Mouse (Mus musculus) spleen, postnatal 4 days (tissue): ENCODE results near the gene Tpk1.
A peak's percentile ranks its signal among the peaks of the same experiment; 100 is the strongest.

ENCODE experiments used
- DNase-seq, 2 experiments: peaks; one replicate each; pipeline ENCODE4 v3.0.0; 2022; ENCODE audit warnings: low spot score in 2 of 2

Gene Tpk1

DNA sequence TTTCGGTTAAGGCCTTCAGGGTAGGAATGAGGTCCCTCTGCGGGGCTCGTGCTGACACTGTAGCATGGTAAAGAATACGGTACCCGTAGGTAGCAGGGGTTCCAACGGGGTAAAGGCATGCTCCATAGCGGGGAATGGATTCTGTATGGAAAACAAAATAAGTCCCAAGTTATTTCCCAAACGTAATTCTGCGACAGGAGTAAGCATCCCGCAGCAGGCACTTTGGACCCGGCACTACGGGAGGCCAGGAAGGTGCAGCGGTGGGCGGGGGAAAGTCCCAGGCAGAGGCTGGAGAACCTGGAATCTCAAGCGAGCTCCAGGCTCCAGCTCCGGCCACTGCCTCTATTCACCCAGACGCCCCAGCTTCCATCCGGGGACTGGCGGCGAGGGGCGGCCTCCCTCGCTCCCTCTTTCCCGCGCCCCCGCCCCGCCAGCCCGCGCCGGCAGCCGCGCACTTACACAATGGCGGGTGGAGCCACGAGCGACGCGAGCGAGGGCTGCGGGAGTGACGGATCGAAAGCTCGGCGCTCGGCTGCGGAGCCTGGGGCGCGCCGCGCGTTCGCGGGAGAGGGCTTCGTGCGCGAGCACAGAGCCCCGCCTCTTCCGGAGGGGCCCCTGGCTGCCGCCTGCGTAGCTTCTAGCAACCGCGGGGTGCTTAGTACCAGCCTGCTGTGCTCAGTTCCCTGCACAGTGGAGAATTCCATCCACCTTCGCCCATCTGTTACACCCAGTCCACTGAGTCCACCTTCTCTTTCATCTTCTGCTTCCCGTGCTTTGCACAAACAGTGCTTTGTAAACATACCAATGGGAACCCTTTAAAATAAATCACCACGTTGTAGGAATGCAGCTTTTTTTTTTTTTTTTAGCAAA, at the start of gene Tpk1:
Gene Tpk1, minus strand, starts transcription at position 602 of the 870 bp plus-strand sequence.
- DNase-seq = peak; percentile 89 to 95

DNA sequence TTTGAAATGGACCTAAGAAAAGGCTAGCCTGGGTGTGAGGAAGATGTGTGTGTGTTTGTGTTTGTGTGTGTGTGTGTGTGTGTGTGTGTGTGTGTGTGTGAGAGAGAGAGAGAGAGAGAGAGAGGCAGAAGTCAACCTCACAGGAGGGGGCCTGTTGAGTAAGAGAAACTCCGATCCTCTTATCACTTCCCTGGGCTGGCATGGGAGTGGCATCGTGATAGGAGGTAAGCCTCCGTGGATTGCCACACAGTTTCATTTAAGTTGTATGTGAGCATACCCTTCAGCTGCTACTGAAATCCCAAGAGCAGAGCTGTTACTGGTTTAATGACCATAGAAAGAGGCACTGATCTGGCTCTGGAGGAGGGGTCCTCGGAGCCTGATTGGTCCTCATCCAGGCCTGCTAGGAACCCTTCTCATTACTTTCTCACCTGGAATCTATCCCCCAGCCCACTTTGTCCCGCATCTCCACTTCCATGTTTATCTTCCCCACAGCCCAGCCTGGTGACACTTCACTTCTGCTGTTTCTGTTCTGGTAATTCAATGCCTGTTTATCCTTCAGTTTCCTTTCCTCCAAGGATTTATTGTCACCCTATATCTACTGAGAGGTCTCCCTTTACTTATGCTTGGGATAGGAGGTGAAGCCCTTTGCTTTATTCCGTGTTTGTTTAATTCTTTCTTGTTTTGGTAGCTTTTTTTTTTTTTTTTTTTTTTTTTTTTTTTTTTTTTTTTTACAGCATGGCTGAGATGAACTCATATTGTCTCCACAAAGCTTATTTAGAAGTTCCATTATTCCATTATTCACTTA, 36.9 kb upstream of the Tpk1 start:
- no peak for DNase-seq

DNA sequence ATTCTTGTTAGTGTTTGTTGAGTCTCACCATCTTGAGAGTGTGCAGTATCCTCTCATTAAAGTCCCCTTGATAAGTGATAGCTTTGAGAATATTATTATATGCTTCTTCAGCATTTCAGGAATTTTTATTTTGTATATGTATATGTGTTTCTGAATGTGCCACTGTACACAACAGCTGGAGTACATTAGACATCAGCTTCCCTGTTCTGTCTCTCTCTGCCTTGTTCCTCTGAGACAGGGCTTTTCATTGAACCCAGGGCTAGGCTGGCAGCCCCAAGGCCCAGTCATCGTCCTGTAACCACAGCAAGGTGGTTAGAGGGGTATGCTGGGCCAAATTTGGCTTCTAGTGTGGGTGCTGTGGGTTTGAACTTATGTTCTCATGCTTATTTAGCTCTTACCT, 25.8 kb upstream of the Tpk1 start:
- DNase-seq = no peak

DNA sequence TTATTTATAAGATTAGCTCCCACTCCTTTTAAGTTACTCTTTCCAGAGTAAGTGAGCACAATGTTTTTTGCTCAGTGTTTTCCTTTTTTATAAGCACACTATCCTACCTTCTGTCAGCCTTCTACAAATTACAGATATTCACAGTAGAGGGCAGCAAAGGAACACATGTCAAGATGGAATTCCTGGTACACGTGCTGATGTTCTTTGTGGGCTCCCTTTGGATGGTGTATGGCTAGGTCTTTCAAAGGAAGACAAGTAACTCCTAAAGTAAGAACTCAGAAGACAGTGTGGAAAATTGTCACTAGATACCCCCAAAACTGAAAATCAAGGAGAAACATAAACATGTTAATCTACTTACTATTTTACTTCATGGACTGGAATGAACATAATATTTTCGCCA, 19.9 kb upstream of the Tpk1 start:
- no peak for DNase-seq

DNA sequence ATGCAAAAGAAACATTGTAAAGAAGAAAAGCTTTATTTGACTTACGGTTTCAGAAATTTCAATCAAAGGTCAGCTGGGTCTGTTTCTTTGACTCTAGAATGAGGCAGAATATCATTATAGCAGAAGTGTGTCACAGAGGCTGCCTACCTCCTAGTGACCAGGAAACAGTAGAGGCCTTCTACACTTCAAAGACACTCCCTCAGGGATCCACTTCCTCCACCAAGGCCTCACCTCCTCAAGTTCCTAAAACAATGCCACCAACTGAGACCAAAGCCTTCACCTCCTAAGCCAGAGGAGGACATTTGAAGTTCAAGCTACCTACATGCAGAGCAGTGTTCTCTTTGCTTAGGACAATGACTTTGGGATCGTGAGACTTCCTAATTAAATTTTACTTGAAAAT, 16.5 kb upstream of the Tpk1 start:
- DNase-seq = no peak

DNA sequence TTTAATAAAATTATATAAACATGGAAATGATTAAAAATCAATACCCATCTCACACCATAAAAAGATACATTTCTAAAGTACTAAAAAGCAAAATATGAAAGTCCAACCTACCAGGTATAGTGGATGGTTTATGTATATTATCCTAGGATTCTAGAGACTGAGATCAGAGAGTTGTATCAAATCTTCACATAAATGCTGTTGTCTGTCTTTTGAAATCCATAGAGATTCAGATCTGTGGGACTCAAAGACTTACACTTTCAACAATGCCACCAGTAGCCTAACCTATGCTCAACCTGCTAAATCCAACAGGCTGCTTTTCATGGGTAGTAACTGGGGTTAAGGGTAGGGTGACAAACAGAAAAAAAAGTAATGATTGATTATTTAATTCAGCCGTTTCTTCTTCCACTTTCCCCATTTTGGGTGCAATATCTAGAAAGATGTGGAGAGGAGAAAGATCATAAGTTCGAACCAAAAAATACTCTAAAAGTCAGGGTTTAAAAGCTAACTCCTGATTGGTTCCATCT, 12.7 kb upstream of the Tpk1 start:
- DNase-seq = no peak

DNA sequence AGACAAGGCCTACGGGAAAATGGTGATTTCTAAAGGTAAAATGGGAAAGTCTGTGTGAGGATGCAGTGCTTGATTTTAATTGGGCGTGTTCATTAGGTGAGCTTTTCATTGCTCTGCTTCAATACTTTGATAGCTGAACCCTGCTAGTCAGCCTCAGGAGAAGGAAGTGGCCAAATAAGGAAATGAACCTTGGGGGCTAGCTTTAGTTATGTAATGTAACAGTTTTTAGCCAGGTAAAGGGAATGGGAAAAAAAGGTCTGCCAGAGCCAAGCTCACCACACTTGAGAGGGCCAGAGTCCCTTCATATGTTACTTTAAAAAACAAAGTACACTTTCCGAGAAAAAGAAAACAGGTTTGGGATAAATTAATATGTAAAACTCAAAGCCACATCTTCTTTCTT, 11.5 kb upstream of the Tpk1 start:
- no peak for DNase-seq

DNA sequence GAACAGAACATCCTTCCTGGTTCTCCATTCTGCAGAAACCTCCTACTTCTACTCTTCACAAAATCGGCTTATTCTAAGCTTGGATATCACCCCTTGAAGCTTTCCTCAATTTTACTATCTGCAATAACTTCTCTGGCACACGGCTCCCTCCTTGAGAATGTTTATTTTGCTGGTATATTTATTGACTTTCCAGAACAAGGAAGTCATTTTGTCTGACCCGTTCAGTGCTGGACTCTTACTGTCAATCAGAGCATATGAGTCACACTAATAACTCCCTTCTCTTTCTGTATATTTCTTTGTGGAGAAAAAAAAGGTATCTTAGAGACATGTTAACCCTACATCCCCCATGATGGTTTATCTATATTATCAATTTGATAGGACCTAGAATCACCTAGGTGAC, 10.1 kb upstream of the Tpk1 start:
- DNase-seq = no peak

DNA sequence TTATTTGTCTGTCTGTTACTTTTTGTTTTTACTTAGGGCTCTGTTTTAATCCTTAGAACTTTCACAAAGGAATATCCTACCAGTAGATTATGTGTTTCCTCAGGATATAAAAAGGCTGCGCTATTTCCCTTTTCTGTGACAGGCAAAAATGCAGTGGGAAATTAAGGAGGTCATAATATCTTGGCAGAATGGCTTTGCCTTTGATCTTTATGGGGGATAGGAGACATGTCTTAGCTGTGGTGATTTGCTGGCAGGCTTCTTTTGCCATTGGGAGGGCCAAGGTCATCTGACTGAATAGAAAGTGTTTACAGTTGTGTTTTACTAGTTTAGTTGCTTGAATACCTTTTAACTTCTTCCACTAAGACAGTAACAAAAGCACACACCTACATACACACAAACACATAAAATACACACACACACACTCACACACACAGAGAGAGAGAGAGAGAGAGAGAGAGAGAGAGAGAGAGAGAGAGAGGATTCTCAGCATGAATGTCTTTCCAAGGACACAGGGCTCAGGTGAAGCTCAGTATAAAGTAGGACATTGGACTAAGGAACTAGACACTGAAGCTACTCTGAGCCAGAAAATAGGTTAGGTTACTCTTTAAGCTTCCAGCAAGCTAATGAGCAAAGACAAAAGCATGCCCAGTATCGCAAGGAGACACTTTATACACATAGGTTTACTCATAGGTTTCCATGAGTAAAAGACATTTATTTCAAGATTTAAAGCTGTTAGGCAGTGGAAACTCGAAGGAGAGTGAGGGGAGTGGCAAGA, 9.1 kb upstream of the Tpk1 start:
- no peak for DNase-seq

DNA sequence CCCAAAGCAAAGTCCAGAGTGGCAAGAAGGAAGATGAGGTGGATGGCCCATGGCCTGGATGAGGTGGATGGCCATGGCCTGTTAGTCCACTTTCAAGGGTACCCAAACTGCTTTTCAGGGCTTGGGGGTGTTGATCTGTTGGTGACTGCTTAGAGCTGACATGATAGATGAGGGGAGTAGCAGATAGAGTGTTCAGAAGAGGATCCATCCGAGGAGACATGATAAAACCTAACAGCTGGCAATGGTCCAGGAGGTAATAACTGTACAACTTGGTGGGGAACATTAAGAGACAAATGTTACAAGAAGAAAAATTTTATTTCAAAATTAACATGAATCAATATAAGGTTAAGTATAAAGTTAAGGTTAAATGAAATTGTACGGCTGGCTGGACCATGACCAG, 4.9 kb upstream of the Tpk1 start:
- DNase-seq = no peak

DNA sequence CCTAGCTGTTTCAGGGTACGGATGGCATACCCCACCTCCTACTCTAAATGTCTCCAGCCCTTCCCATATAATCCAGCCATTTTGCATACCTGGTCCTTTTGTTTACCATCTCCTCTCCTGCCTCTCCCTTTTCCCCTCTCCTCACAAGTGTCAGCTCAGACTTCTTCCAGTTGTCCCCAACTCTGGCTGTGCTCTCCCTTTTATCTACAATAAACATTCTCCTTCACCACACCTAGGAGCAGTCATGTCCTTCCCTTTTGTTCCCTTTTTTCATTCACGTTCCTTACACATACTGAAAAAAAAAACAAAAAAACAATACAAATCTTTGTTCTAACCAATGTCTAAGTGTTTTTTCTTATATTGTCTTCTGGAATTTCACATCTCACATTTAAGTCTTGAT, 1.6 kb upstream of the Tpk1 start:
- DNase-seq = no peak

DNA sequence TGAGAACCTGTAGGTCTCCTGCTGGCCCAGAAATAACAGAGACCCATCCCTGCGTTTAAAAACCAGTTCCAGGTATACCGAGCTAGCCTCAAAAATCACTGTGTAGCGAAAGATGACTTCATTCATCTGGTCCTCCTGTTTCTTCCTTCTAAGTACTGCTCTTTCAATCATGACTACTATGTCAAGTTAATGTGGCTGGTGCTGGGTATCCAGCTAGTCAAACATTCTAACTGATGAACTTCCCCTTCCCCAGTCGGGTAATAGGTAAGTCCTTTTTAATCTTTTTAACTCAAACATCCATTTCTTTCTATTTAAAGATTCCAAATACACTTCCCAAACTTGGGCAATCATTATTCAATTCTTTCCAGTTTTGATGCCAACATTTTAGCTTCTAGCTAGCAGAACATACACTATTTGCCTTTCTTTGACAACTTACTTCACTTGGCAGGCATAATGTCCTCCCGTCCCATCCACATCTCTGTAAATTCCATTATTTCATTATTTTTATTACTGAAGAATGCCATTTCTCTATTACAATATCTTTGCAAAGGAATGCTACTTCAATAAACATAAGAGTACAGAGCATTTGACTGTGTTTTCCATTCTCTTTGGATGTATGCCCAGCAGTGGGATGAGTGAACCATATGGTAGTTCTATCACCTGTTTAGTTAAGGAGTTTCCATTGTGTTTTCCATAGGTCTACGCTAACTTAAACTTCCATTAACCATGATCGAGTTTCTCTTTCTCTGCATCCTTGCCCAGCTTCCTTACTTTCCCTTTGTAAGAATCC, 728 bp upstream of the Tpk1 start:
- DNase-seq = no peak

DNA sequence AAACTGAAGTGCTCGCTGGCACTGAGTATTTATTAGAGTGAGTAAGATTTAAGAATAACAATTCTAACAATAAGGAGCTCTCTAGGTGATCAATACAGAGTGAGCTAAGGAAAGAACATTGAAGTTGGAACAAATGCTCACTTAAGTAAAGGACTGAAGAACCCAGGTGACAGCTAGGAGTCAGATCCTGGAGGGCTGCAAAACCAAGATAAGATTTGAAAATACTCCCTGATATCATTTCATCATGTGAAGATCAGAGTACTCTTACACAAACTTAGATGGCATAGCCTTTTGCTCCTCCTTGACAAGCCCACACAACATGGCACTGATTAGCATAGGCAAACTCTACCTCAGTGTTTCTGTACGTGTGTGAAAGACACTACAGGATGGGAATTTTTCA, 4.3 kb downstream of the Tpk1 start:
- DNase-seq = no peak

DNA sequence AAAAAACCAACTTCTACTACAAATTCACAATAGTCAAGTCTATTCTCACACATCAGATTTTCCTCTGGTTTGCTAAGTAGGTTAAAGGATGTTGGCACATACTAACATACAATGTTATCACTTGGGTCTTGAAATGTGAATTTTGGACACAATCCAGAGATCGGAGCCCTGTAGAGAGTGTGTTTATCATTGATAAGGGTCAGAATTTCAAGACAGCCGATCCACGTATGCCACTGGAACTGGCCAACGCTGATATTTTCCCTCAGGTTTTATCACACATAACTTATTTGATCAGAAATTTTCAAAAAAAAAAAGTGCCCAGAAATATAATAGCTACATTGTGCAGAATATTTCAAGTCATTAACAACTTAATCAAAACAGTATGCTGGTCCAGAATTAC, 7.8 kb downstream of the Tpk1 start:
- DNase-seq = no peak

DNA sequence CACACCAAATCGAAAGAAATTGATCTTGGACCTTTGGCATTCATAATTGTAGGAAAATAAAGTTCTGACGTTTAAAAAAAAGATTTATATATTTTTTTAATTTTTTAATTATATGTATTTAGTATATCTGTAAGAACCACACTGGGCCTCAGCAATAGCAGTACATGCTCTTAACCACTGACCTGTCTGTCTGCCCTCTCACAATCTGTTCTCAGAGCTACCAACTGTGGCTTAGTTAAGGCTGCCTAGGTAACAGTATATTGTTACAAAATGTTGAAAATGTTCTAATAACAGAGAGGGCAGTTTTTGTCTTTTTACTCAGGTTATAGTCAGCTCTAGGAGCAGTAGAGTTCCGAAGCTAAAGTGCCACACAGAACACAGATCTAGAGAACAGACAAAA, 8.2 kb downstream of the Tpk1 start:
- DNase-seq = no peak

DNA sequence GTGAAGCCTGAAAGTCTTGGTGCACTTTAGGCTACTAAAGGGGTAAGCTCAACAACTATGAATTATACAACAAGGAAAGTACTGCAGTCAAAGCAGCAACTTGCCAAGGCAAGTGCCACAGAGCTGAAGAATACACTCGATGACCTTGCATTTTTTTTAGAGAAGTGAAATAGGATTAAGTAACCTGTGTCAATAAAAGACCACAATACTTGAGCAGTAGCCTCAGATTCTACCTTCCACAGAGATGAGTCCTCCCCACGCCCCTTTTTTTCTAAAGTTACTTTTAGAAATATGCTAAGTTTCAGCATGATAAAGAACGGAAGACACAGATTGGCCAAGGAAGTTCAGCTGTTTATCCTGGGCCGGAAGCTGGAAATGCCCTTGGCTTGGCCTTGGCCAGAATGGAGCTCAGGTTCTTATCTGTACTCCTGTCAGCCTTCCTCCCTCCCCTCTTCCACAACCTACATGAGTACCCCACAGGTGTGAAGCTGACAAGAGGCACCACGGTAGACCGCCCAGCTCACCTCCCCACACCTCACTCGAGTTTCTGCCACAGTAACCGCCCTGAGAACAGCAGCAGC, 11.1 kb downstream of the Tpk1 start:
- DNase-seq = no peak

DNA sequence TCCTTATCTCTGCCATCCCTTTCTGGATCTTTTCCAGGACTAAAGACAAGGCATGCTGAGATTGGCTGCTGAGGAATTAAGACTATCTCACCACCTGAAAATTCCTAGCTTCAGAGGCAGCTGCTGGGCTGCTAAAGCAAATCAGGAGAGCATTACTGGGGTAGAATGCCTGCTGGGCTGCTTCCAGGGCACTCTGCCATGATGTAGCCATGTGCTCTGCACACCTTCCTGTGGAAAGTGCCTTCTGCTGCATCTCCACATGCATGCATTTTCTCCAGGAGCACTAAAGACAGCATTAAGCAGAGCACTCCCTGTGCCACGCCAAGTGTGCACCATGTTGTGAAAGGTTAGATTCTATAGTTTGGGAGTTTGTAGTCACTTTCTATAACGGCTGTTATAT, 16.6 kb downstream of the Tpk1 start:
- no peak for DNase-seq

DNA sequence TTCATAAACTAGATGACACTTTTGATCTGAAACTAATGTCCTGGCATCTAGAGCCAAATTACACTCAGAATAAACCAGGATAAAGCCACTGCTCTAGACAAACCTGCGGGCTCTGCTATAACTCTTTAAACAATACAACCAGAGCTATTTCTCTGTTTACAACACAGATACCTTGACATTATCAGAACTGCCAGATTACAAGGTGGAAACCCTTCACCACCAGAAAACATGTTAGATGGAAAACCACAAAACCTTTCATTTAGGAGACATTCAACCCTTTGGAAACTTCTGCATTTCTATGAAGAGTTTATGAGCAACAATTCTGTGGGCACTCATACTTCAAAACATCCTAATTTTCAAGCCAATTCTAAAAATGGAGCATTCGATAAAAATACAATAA, 20.4 kb downstream of the Tpk1 start:
- DNase-seq = no peak

DNA sequence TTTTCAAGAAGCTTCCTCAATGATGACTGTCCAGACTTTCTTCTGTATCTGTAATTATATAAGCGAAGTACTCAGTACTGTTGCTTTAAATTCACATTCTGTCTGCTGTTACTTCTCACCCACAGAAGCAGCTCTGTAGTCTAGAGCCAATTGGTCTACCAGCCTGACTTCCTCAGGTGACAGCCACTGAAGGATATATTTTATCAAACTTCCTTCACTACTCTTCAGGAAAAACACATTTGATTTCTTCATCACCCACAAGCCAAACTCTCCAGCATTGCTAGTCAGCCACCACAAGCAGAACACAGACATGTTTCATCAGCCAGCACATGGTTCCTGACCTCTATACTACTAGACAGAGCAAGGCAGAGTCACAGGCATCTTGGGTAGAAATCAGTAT, 21.0 kb downstream of the Tpk1 start:
- no peak for DNase-seq

DNA sequence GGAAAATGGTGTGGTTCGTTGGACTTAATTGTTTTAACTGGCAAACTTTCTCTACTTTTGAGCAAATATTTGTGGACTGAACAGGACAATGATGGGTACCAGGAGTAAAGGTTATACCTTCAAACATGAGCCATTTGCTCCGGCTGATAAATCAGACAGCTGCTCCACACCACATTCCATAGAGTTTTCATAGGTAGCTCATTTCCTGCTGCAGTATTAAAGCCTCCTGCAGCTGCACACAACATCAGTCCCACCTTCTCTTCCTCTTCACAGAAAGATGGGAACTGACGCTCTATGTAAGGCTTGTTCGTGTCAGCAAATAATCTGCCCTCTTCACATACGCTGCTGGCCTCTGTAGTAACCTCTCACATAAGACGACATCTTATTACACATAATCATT, 22.4 kb downstream of the Tpk1 start:
- no peak for DNase-seq

DNA sequence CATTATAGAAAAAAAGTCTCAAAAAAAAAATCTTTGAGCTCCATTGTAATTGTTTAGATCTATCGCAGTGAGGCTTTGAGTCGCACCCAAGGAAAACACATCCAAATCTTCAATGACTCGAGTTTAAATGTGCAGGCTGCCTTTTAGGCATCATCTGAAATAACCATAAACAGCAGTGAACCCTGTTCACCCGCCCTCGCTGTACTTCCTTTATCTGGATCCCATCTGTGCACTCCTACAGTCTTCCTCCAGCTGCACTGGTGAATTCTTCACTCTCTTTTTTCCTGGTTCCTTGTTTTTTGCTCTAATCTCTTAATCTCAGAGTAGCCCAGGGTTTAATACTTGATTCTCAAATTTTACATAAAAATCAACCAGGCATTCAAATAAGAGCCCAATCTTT, 23.7 kb downstream of the Tpk1 start:
- no peak for DNase-seq
